Mouse (Mus musculus): Measurements from ENCODE around the gene Aplf. TPM values are rescaled to one million over a fixed set of nuclear protein-coding genes. Genes with fewer than 3 reads are reported as not detected.
"Not testable (repeated sequence)": the region's sequence is repeated elsewhere in the genome, so short reads cannot be mapped to it uniquely, and the experiment has no call there.

The Aplf gene
- polyA plus RNA-seq, 1 experiment from 2014 or later: 14.6 TPM

DNA sequence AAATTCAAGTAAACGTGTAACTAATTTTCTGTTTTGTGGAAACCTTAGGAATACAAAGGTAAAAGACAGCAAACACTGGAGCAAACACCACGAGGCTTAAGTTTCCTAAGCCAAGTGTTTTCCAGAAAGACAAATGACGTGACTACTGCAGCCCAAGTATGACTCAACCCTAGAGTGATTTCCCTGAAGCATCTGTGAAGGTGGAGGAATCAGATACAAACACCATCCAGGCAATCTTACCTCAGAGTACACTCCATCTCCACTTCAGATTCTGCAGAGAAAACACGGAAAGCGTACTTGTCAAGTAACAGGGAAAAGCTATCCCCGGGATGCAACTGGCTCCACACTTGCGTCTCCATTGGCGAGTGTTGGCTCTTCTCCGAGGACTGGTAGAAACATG lies 8.5 kb downstream of the Aplf start:
- no peaks in the 10 kb centered on the region for H3K27me3 ChIP-seq
- H3K9me3 ChIP-seq: no peaks in the 10 kb centered on the region
- H3K4me1 ChIP-seq: no peaks in the 10 kb centered on the region
- no peak overlapping the region for H3K27ac ChIP-seq
- no peak overlapping the region for H3K4me3 ChIP-seq
- no peak overlapping the region for H3K9ac ChIP-seq
- 83% methylated on average over 9 of the region's 9 CpGs for WGBS
- no peaks in the 10 kb centered on the region for H3K36me3 ChIP-seq
- no peak overlapping the region for H3K4me2 ChIP-seq
- no peak for ATAC-seq (ENCODE audit: borderline replicate concordance, extremely low read depth, low FRiP score, low TSS enrichment)

DNA sequence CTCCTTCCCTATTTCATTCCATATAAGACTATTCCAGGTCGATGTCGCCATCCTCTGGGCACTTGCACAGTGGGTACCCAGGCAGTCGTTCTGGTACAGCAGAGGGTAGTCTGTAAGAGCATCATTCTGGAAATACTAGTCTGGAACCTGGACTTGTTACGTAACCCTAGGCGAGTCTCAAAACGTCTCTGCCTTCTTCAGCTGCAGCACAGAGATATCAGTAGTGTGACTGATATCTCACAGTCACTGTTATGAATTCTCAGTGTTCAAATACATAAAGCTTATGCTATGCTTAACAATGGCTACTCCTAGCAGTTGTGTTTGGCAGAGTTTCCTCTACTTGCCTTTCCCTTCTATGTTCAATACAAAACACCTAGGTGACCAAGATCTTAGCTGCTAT lies 9.8 kb downstream of the Aplf start:
- WGBS: 63% methylated on average over 6 of the region's 6 CpGs
- H3K4me1 ChIP-seq: no peaks in the 10 kb centered on the region
- H3K4me2 ChIP-seq: no peak overlapping the region
- no peak for ATAC-seq (ENCODE audit: borderline replicate concordance, extremely low read depth, low FRiP score, low TSS enrichment)
- H3K9me3 ChIP-seq: no peaks in the 10 kb centered on the region
- H3K27me3 ChIP-seq: no peaks in the 10 kb centered on the region
- no peaks in the 10 kb centered on the region for H3K36me3 ChIP-seq
- H3K27ac ChIP-seq: no peak overlapping the region
- H3K9ac ChIP-seq: no peak overlapping the region
- H3K4me3 ChIP-seq: no peak overlapping the region

DNA sequence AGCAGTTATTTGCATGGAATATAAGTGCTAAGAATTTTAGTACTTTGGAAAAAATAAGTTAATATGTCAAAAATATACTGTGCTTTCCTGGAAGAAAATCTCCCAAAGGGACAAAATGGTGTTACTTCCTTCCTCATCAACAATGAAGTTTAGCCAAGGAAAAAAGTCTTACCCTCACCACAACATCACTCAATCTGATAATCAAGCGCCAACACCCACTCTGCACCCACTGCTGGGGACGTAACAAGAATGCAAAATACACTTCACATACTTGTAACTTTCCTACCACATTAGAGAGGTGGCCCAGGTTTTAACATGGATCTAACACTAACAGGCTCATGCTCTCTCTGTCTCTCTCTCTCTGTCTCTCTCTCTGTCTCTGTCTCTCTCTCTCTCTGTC lies 10.3 kb downstream of the Aplf start:
- WGBS: 70% methylated on average over 2 of the region's 2 CpGs
- ATAC-seq (ENCODE audit: borderline replicate concordance, extremely low read depth, low FRiP score, low TSS enrichment): no peak

DNA sequence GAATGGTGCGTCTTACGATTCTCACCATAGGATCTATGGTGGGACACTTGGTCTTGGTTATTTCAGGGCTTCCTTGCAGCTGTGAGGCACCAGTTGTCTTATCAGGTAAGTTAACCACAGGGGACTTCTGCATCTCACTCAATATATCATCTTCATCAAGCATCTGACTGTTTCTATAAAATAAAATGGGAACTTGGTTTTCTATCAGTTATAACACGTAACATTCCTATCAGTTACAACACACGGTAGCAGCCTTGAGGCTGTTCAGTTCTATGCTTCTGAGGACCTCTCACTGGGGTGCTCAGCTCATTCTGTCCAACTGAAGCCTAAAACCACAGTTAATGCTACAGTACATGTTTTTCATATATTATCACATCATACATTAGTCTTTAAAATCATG lies 13.2 kb downstream of the Aplf start:
- no peaks in the 10 kb centered on the region for H3K27me3 ChIP-seq
- peaks cover 1% of the 10 kb centered on the region; the same call in 1 of the 2 replicates for H3K4me1 ChIP-seq
- H3K9ac ChIP-seq: no peak overlapping the region
- H3K4me2 ChIP-seq: no peak overlapping the region
- WGBS: 93% methylated on average over 4 of the region's 4 CpGs
- no peak overlapping the region for H3K27ac ChIP-seq
- no peaks in the 10 kb centered on the region for H3K9me3 ChIP-seq
- 0 out of 2 replicates have a peak, but pooled peaks cover 4% of the 10 kb centered on the region for H3K36me3 ChIP-seq
- ATAC-seq (ENCODE audit: borderline replicate concordance, extremely low read depth, low FRiP score, low TSS enrichment): no peak
- H3K4me3 ChIP-seq: no peak overlapping the region

More for the DNA sequence above, 10.3 kb downstream of the Aplf start:
- Histone ChIP-seq H3K4me1 (no peaks in the 10 kb centered on the region), H3K27ac (no peak overlapping the region), H3K9ac (no peak overlapping the region), H3K36me3 (no peaks in the 10 kb centered on the region), H3K4me2 (no peak overlapping the region), H3K9me3 (no peaks in the 10 kb centered on the region), H3K4me3 (no peak overlapping the region), H3K27me3 (no peaks in the 10 kb centered on the region)

DNA sequence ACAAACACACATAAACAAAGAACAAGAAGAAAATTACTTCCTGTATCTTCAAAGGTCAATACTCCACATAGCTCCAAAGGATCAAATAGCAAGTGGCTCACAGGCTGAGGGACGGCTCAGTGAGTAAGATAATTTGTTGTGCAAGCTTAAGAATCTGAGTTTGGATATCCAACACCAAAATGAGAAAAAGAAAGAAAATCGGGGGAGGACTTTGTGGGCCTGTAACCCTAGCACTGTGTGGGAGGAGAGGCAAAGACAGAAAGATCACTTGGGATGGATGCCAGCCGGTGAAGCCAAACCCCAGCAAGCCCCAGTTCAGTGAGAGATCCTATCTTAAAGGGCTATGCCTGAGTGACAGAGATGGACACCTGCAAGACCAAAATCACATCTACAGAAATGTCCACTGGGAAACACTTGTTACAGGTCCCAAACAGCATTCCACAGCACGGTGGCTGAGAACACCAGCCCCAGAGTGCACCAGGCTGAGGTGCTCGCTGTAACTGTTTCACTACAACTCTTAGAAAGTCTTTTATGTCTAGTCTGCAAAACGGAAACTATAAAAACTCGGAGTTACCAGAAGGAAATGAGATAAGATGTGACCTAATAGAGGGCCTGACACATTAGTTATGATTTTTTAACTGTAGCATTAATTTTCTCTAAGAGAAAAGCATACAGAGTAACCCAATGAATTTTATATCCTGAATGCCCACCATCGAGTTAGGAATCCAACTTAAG lies 17.9 kb downstream of the Aplf start:
- peaks cover 4% of the 10 kb centered on the region; the same call in 1 of the 2 replicates for H3K36me3 ChIP-seq
- no peak for ATAC-seq (ENCODE audit: borderline replicate concordance, extremely low read depth, low FRiP score, low TSS enrichment)
- H3K9me3 ChIP-seq: no peaks in the 10 kb centered on the region
- no peak overlapping the region for H3K27ac ChIP-seq
- no peaks in the 10 kb centered on the region for H3K27me3 ChIP-seq
- H3K9ac ChIP-seq: no peak overlapping the region
- WGBS: 37% methylated on average over 8 of the region's 8 CpGs
- H3K4me1 ChIP-seq: peaks cover 5% of the 10 kb centered on the region; the same call in 1 of the 2 replicates
- H3K4me3 ChIP-seq: no peak overlapping the region
- no peak overlapping the region for H3K4me2 ChIP-seq

DNA sequence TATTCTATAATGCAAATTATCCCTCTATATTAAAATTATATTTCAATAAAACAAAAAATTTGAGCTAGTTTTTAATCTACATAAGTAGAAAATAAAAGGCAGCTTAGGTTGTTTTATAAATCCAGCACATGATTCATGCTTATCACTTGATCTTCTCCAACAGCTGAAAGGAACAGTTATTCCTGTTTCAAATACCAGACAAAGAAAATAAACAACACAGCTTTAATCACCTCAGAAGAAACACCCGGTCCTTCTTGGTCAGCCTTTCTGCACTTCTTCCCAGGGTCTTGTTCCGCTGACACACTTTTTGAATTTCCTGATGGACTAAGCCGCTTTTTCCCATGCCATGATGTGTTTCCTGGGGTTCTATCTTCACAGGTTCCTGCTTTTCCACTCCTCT lies 18.5 kb downstream of the Aplf start:
- H3K4me3 ChIP-seq: no peak overlapping the region
- H3K36me3 ChIP-seq: peaks cover 4% of the 10 kb centered on the region; the same call in 1 of the 2 replicates
- 51% methylated on average over 3 of the region's 3 CpGs for WGBS
- no peak overlapping the region for H3K4me2 ChIP-seq
- ATAC-seq (ENCODE audit: borderline replicate concordance, extremely low read depth, low FRiP score, low TSS enrichment): no peak
- H3K4me1 ChIP-seq: peaks cover 5% of the 10 kb centered on the region; the same call in 1 of the 2 replicates
- H3K27me3 ChIP-seq: no peaks in the 10 kb centered on the region
- H3K9me3 ChIP-seq: no peaks in the 10 kb centered on the region
- H3K9ac ChIP-seq: no peak overlapping the region
- H3K27ac ChIP-seq: no peak overlapping the region

DNA sequence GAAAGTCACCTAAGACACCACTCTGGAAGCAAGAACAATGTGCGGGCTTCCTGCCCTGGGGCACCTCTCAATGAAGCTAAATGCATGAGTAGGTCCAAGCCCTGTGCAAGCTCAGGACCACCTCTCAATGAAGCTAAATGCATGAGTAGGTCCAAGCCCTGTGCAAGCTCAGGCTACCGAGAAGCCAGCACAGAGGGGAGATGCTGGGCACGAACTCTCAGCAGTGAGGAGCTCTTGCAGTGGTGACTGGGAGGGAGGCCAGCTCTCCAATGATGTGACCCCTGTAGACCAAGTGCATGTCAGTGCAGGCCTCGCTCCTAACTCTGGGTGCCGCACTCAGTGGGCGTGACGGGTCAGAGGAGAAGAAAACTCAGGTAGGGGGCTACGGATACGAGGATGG lies 19.3 kb downstream of the Aplf start:
- Histone ChIP-seq H3K9me3 (no peaks in the 10 kb centered on the region), H3K4me2 (no peak overlapping the region), H3K4me3 (no peak overlapping the region), H3K27me3 (no peaks in the 10 kb centered on the region), H3K36me3 (peaks cover 4% of the 10 kb centered on the region; the same call in 1 of the 2 replicates), H3K4me1 (peaks cover 5% of the 10 kb centered on the region; the same call in 1 of the 2 replicates), H3K27ac (no peak overlapping the region), H3K9ac (no peak overlapping the region)
- ATAC-seq (ENCODE audit: borderline replicate concordance, extremely low read depth, low FRiP score, low TSS enrichment): no peak
- 88% methylated on average over 9 of the region's 9 CpGs for WGBS

DNA sequence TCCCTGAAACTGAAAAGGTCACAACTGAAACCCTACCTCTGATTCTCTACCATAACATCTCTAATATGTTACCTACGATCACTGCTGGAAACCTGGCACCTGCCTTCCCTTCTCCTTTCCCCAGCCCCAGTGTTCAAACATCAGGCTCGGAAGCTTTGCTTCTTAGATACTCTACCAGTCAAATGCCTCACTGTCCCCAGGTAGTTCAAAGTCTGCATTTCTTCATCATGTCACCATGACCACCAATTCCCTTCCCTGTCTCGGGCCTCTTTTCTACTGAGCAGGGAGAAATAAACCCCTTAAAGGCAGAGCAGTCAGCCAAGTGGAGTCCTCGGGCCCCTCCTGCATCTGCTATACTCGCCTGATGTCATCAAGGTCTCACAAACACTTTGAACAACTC lies 20.2 kb downstream of the Aplf start:
- Histone ChIP-seq H3K4me3 (no peak overlapping the region), H3K9me3 (no peaks in the 10 kb centered on the region), H3K27me3 (no peaks in the 10 kb centered on the region), H3K27ac (no peak overlapping the region), H3K4me1 (peaks cover 5% of the 10 kb centered on the region; the same call in 1 of the 2 replicates), H3K9ac (no peak overlapping the region), H3K36me3 (peaks cover 4% of the 10 kb centered on the region; the same call in 1 of the 2 replicates), H3K4me2 (no peak overlapping the region)
- WGBS: 85% methylated on average over 5 of the region's 5 CpGs
- ATAC-seq (ENCODE audit: borderline replicate concordance, extremely low read depth, low FRiP score, low TSS enrichment): no peak

DNA sequence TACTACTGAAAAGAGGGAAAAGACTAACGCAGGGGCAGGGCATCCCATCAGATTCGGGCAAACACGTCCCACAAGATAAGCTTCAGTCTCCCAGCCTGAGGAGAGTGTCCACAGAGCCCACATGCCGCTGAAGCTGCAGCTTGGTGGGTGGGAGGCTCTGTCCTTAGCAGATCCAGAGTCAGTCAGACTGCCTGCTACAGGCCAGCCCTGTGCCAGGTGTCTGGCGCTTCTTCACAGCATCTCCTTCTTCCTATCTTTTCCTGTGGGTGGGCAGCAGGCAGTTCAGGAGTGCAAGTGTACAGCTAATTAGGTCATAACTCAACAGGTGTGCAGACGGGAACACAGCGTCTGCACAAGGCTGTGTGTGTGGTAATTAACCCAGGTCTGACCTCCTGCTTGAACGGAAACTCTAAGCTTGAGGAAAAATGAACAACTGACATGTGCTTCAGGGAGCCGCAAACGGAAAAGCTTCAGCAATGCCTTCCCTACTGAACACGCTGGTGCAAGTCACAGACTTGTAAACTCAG lies 33.8 kb downstream of the Aplf start:
- H3K9ac ChIP-seq: no peak overlapping the region
- no peak overlapping the region; the same call in 1 of the 2 replicates for H3K27ac ChIP-seq
- H3K4me3 ChIP-seq: no peak overlapping the region
- H3K27me3 ChIP-seq: no peaks in the 10 kb centered on the region
- 0 out of 2 replicates have a peak, but pooled peaks cover 4% of the 10 kb centered on the region for H3K4me1 ChIP-seq
- 30% methylated on average over 11 of the region's 11 CpGs for WGBS
- ATAC-seq (ENCODE audit: borderline replicate concordance, extremely low read depth, low FRiP score, low TSS enrichment): no peak
- H3K36me3 ChIP-seq: no peaks in the 10 kb centered on the region
- no peaks in the 10 kb centered on the region for H3K9me3 ChIP-seq
- no peak overlapping the region for H3K4me2 ChIP-seq

DNA sequence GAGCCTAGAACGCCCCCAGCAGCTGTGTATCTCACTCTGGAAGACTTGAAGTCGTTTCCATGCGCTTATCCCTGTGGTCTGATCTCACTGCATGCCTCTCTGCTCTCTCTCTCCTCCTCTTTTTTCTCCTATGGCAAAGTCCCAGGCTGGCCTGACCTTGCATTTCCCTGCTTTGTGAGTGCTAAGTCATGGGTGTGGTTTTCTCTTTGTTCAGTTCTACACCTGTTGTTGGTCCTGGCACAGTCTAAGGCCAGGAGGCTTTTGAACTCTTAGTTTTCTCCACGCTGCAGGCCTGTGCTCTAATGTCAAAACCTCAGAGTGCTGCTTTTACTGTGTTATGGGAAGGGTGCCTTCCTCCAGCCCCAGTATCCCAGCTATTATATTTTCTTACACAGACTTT lies 39.8 kb downstream of the Aplf start:
- Histone ChIP-seq H3K4me3 (no peak overlapping the region), H3K9ac (no peak overlapping the region), H3K9me3 (no peaks in the 10 kb centered on the region), H3K4me2 (no peak overlapping the region), H3K36me3 (no peaks in the 10 kb centered on the region), H3K27ac (no peak overlapping the region), H3K27me3 (no peaks in the 10 kb centered on the region), H3K4me1 (no peaks in the 10 kb centered on the region)
- ATAC-seq (ENCODE audit: borderline replicate concordance, extremely low read depth, low FRiP score, low TSS enrichment): no peak
- WGBS: 75% methylated on average over 4 of the region's 4 CpGs

DNA sequence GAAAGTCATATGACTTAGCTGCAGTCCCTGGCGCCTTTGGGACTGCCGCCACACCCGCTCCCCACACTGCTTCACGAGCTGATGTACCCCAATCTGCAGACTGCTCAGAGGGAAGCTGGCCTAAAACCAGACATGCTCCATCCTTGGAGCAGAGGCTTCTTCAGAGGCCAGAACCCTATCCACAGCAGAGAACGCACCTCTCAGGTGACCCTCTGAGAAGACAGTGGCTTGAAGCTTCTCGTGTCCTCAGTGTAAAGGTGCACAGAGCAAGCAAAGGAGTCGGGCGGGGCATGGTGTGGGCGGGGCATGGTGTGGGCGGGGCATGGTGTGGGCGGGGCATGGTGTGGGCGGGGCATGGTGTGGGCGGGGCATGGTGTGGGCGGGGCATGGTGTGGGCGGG lies 43.1 kb downstream of the Aplf start:
- not testable (repeated sequence) for H3K4me1 ChIP-seq, H3K4me2 ChIP-seq, H3K36me3 ChIP-seq, H3K9ac ChIP-seq, H3K9me3 ChIP-seq, H3K4me3 ChIP-seq, H3K27me3 ChIP-seq, H3K27ac ChIP-seq
- WGBS: 70% methylated on average over 14 of the region's 15 CpGs
- 0 out of 2 replicates have a peak, but pooled peaks have one; percentile 39 for ATAC-seq (ENCODE audit: borderline replicate concordance, extremely low read depth, low FRiP score, low TSS enrichment)

DNA sequence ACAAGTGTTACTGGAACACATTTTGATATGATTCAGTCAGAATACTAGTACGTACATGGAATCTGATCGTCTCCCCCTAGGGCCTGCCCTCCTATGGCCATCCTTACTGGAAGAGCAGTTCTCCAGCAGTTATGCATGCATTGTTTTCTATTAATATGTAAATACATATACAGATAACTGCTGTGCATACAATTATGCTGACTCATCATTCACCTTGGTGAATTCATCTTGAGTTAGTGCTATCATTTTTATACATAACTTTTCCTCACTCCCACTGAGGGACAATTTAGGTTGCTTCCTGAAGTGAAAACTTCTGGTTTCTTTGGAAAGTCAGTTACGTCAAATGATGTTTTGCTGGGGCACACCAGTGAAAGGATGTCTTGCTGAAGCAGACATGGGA lies 48.8 kb downstream of the Aplf start:
- Histone ChIP-seq H3K9ac (no peak overlapping the region), H3K27me3 (no peaks in the 10 kb centered on the region), H3K4me3 (no peak overlapping the region), H3K27ac (no peak overlapping the region), H3K4me1 (peaks cover 16% of the 10 kb centered on the region), H3K36me3 (no peaks in the 10 kb centered on the region), H3K4me2 (no peak overlapping the region), H3K9me3 (no peaks in the 10 kb centered on the region)
- 90% methylated on average over 3 of the region's 3 CpGs for WGBS
- no peak for ATAC-seq (ENCODE audit: borderline replicate concordance, extremely low read depth, low FRiP score, low TSS enrichment)

Measured in lung, embryonic 15.5 days (tissue).